Mouse (Mus musculus) liver, adult 10 weeks (tissue): Measurements from ENCODE around the gene Tmem214. TPM values are rescaled to one million over a fixed set of nuclear protein-coding genes. Genes with fewer than 3 reads are reported as not detected.

Experiments
- polyA plus RNA-seq: library from polyadenylated mRNA; stranded (reverse); fragments of 350-450 nt; fragmentation: Illumina TruSeq; extraction: RNeasy Lipid Tissue Mini Kit (QIAGEN cat#74804); gene quantifications from one replicate; pipeline ENCODE4 v1.2.3, GENCODE M21; 2014; ENCODE audit warnings: low read depth, low replicate concordance

Tmem214 gene
- 7.9 TPM for polyA plus RNA-seq

DNA sequence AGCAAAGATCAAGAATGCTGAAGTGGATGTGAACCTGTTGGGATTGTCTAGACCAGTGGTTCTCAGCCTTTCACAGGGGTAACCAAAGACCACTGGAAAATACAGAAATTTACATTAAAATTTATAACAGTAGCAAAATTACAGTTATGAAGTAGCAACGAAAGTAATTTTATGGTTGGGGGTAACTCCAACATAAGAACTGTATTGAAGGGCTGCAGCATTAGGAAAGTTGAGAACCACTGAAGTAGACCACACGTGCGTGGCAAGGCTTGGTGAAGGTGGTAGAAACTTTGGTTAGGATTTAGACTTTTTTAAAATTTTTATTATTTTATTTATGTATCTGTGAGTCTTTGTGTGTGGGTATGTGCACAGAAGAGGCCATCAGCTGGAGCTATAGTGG is at the start of gene Tmem214:
Tmem214 (plus strand) TSS at position 301 of the 400 bp plus-strand sequence.

GRCm38 (mm10) chr5:30888337-30889087 is 20.7 kb downstream of the Tmem214 start, which contains the start of gene Agbl5:
TSS of gene Agbl5 (plus strand) at chr5:30888694.

DNA sequence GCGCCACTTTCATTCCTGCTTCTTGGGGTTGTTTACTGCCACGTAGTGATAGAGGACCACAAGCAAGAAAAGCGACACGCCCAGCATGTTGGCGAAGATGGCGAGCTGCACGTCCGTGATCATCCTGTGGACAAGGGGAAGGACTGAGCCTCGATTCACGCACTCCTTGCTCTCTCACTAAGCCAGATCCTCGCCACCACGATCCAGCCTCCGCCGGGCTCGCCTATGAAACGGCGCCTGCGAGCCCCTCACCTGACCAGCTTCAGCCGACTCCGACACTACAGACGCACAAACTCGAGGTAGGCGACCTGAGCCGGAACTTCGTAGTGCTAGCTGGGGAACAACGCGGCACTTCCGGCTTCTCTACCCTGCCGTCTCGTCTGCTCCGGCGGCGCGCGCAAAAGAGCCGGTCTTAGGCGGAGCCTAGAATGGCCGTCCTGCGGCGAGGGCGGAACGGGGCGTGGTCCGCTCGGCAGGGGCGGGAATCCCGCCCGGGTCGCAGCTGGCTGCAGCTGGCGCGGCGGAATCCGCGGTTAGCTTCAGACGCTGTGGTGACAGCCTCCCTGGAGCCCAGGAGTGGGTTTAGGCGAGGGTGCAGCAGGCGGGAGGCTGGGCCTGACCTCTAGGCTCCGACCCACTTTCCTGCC is 39.7 kb downstream of the Tmem214 start, which contains the start of gene Ost4:
Ost4 (minus strand) TSS at position 376 of the 647 bp plus-strand sequence.

GRCm38 (mm10) chr5:30913060-30913841 is 45.4 kb downstream of the Tmem214 start, which contains the start of gene Emilin1:
TSS of gene Emilin1 (plus strand) at chr5:30913402.

GRCm38 (mm10) chr5:30921256-30922033 is 53.6 kb downstream of the Tmem214 start, which contains the start of gene Khk:
TSS of gene Khk (plus strand) at chr5:30921431.

Other genes starting within 250 kb of the Tmem214 start
- 5.6 TPM for gene Slc35f6, start 220.1 kb upstream of the Tmem214 start, polyA plus RNA-seq
- 3.2 TPM for gene Cenpa, start 201.2 kb upstream of the Tmem214 start, polyA plus RNA-seq
- not detected for gene Dpysl5, start 156.4 kb upstream of the Tmem214 start, polyA plus RNA-seq
- 15.2 TPM for gene Mapre3, start 53.4 kb upstream of the Tmem214 start, polyA plus RNA-seq
- 1.4 TPM for gene Agbl5, start 20.7 kb downstream of the Tmem214 start, polyA plus RNA-seq
- 126 TPM for gene Ost4, start 39.8 kb downstream of the Tmem214 start, polyA plus RNA-seq
- gene Emilin1, start 45.4 kb downstream of the Tmem214 start, polyA plus RNA-seq, result 0.56 TPM
- 24.2 TPM for gene Khk, start 53.4 kb downstream of the Tmem214 start, polyA plus RNA-seq
- gene Cgref1, start 77.6 kb downstream of the Tmem214 start, polyA plus RNA-seq, result not detected
- gene Preb, start 92.3 kb downstream of the Tmem214 start, polyA plus RNA-seq, result 34.2 TPM
- gene Tcf23, start 100.7 kb downstream of the Tmem214 start, polyA plus RNA-seq, result not detected
- gene Atraid, start 180.3 kb downstream of the Tmem214 start, polyA plus RNA-seq, result 116 TPM
- 1.8 TPM for gene Slc5a6, start 180.9 kb downstream of the Tmem214 start, polyA plus RNA-seq
- 0.29 TPM for gene Cad, start 186.8 kb downstream of the Tmem214 start, polyA plus RNA-seq
- not detected for gene Dnajc5g, start 238.3 kb downstream of the Tmem214 start, polyA plus RNA-seq
- gene Slc30a3, start 240.2 kb downstream of the Tmem214 start, polyA plus RNA-seq, result not detected
- not detected for gene Trim54, start 248.7 kb downstream of the Tmem214 start, polyA plus RNA-seq